Mouse (Mus musculus) ES-E14 (cell line): Measurements from ENCODE around the gene Wt1. TPM values are rescaled to one million over a fixed set of nuclear protein-coding genes. Genes with fewer than 3 reads are reported as not detected.

ENCODE experiments used
- DNase-seq: peaks from one replicate; pipeline ENCODE4 v3.0.0-alpha.2; 2013; ENCODE audit warnings: low read depth, low spot score
- H3K27ac ChIP-seq: 2 replicates; pipeline ENCODE4 v1.5.1; 2012; ENCODE audit warnings: low read depth, mild to moderate bottlenecking, low read length, moderate library complexity, mixed read lengths; ENCODE audit not compliant: poor library complexity, insufficient read depth, severe bottlenecking
- H3K36me3 ChIP-seq: 2 replicates; pipeline ENCODE4 v1.6.1; 2012; ENCODE audit warnings: mild to moderate bottlenecking, low read length, moderate library complexity, mixed read lengths; ENCODE audit not compliant: control insufficient read depth, poor library complexity, insufficient read depth, severe bottlenecking
- H3K4me1 ChIP-seq, 2 experiments: fragments of 150-350 bp in 1 of 2; sonication (generic) in 1 of 2; 2 replicates each; pipeline ENCODE4 v1.6.1; 2012; ENCODE audit warnings: low read length in 2 of 2, mild to moderate bottlenecking in 1 of 2, mixed read lengths in 1 of 2; ENCODE audit not compliant: control insufficient read depth in 2 of 2, insufficient read depth in 2 of 2, poor library complexity in 1 of 2
- H3K4me3 ChIP-seq, 2 experiments: fragments of 150-350 bp in 1 of 2; sonication (generic) in 1 of 2; 2 replicates each; pipeline ENCODE4 v1.5.1; 2012; ENCODE audit warnings: low read length in 2 of 2, low read depth in 1 of 2, mild to moderate bottlenecking in 1 of 2, mixed read lengths in 1 of 2; ENCODE audit not compliant: insufficient read depth in 1 of 2, poor library complexity in 1 of 2, severe bottlenecking in 1 of 2
- H3K9ac ChIP-seq: 2 replicates; pipeline ENCODE4 v1.6.1; 2012; ENCODE audit warnings: low read depth, mild to moderate bottlenecking, low read length, mixed read lengths; ENCODE audit not compliant: poor library complexity, insufficient read depth, severe bottlenecking
- H3K9me3 ChIP-seq: fragments of 150-350 bp; sonication (generic); 2 replicates; pipeline ENCODE4 v1.6.1; 2012; ENCODE audit warnings: low read depth, mild to moderate bottlenecking, low read length; ENCODE audit not compliant: control insufficient read depth, insufficient read depth
- CHD2 ChIP-seq: IDR thresholded peaks from 2 replicates; pipeline ENCODE4 v1.6.1; 2014; ENCODE audit warnings: mild to moderate bottlenecking, low read depth, low read length, inconsistent platforms
- HCFC1 ChIP-seq: IDR thresholded peaks from 2 replicates; pipeline ENCODE4 v1.6.1; 2012; ENCODE audit warnings: low read length, inconsistent platforms, borderline replicate concordance; ENCODE audit not compliant: insufficient read depth
- MAFK ChIP-seq: IDR thresholded peaks from 2 replicates; pipeline ENCODE4 v1.6.1; 2014; ENCODE audit warnings: mild to moderate bottlenecking, low read depth, low read length, inconsistent platforms; ENCODE audit not compliant: insufficient read depth
- ZC3H11A ChIP-seq: IDR thresholded peaks from 2 replicates; pipeline ENCODE4 v1.6.1; 2012; ENCODE audit warnings: low read depth, mild to moderate bottlenecking, inconsistent platforms, low read length, borderline replicate concordance
- ZNF384 ChIP-seq: IDR thresholded peaks from 2 replicates; pipeline ENCODE4 v1.6.1; 2012; ENCODE audit warnings: low read depth, low read length, inconsistent platforms
- in situ Hi-C, 2 experiments: fragments of 600-800 bp; cut with MboI; formaldehyde crosslinking; loops; one replicate each; pipeline ENCODE4 v1.15.1; 2025; ENCODE audit warnings: low sequenced_read_pairs in 2 of 2, inconsistent platforms in 1 of 2; ENCODE audit not compliant: unreplicated experiment in 2 of 2
- total RNA-seq: library from RNA; depleted of rRNA; stranded (reverse); fragments of 300-350 nt; gene quantifications from 2 replicates; pipeline ENCODE4 v1.2.3, GENCODE M21; 2012

Wt1 gene
- total RNA-seq, 1 experiment = 5.2 TPM

DNA sequence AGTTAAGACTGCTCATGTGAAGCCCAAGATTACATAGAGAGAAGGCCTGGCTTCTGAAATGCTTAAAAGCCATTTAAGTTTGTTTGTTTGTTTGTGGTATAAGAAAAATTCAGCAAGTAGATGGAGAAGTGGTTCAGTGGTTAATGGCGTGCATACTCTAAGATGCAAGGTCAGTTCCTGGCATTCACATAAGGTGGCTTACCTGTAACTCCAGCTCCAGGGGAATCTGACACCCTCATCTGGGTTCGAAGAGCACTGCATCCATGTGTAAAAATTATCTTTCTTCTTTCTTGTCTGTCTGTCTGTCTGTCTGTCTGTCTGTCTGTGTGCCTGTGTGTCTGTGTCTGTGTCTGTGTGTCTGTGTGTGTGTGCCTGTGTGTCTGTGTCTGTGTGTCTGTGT lies 34.6 kb upstream of the Wt1 start, which contains the start of gene Gm11060:
Gene Gm11060 (plus strand): TSS at position 301 of the 400 bp plus-strand sequence.
- no peaks in the 10 kb centered on the region for H3K36me3 ChIP-seq
- H3K9ac ChIP-seq = no peak within 1 kb of the TSS
- in situ Hi-C loops = no loop called here
- no peak for TF ChIP-seq ZNF384
- no peak for TF ChIP-seq HCFC1
- no peak for TF ChIP-seq MAFK
- TF ChIP-seq ZC3H11A = no peak
- no peak for TF ChIP-seq CHD2
- no peaks in the 10 kb centered on the region for H3K4me1 ChIP-seq
- no peak within 1 kb of the TSS for H3K27ac ChIP-seq
- no peak within 1 kb of the TSS for H3K4me3 ChIP-seq
- DNase-seq = no peak
- no peaks in the 10 kb centered on the region for H3K9me3 ChIP-seq

DNA sequence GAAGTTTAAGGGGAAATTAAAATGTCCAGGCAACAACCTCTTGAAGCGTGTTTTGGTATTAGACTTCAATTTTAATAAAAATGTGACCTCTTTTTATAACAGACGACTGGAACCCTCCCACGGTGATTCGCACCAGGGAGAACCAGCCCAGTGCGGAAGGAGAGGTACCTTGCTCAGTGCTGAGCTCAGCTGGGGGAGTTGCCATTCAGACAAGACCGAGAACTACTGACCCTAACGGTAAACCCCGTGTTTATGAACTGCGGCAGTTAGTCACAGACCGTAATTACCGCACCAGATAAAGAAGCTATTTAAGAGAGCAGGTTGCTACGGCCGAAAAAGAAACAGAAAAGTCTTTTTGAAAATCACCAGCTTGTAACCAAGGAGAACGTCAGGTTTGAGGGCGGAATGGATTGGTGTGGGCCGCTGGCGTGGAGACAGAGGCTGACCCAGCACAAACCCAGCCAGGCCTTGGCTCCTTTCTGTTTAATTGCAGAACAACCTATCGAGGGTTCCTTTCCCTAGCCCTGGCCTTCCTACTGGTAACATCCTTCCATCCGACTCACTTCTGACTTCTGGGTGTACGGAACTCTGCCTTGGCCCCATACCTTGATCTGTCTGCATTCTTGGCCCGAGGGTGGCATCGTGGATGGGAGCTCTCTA lies 28.9 kb upstream of the Wt1 start:
- TF ChIP-seq CHD2 = no peak
- no peak for TF ChIP-seq HCFC1
- TF ChIP-seq ZC3H11A = no peak
- no peak for TF ChIP-seq ZNF384
- no peak for TF ChIP-seq MAFK
- no peak for DNase-seq
- Histone ChIP-seq H3K4me3 (peak overlapping the region in 1 of 2 experiments; percentile 54; a peak in 1 of 4 replicates), H3K9ac (no peak overlapping the region), H3K9me3 (no peaks in the 10 kb centered on the region), H3K4me1 (peaks cover 0 to 3% of the 10 kb centered on the region in 2 experiments; a peak in 2 of 4 replicates), H3K36me3 (no peaks in the 10 kb centered on the region), H3K27ac (no peak overlapping the region)
- in situ Hi-C loops = no loop called here

DNA sequence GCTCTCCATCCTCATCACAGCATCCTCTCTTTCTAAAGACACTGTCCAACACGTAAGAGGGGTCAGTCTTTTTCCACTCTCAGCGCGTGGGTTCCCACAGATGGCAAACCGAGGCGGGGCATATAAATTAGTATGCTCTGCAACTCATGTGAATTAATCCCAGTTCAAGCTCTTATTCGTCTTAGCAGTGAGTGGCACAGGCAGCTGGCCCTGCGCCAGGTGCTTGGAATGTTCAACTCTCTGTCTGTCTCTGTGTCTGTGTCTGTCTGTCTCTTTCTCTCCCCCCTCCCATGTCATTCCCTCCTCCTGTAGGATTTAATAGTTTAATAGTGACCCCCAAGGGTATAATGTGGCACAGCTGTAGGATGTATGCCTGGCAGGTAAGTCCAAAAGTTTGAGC lies 26.9 kb upstream of the Wt1 start:
- H3K9ac ChIP-seq = no peak overlapping the region
- H3K27ac ChIP-seq = no peak overlapping the region

DNA sequence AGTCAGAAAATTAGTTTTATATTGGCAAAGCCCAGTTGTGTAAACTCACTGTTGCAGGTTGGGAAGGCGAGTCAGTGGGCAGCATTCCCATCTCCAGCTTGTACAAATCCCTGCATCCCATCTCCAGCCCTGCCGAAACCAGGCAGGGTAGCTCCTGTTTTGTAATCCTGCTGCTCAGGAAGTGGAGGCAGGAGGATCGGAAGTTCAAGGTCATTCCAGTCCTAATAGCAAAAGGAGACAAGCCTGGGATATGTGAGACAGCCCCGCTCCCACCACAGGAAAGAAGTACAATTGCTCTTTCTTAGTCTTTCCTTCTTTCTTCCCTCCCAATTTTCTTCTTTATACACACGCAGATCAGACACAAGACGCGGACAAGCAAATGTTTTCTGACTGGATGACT lies 25.8 kb upstream of the Wt1 start:
- TF ChIP-seq HCFC1 (no peak), CHD2 (no peak), MAFK (no peak)
- H3K9ac ChIP-seq = no peak overlapping the region

More for the DNA sequence above, 26.9 kb upstream of the Wt1 start:
- no peaks in the 10 kb centered on the region for H3K36me3 ChIP-seq
- TF ChIP-seq HCFC1 = no peak
- TF ChIP-seq CHD2 = no peak
- no peak for TF ChIP-seq MAFK
- TF ChIP-seq ZNF384 = no peak
- TF ChIP-seq ZC3H11A = no peak
- in situ Hi-C loops = no loop called here
- no peak for DNase-seq
- H3K4me3 ChIP-seq = no peak overlapping the region
- H3K4me1 ChIP-seq = peaks cover 0 to 3% of the 10 kb centered on the region in 2 experiments; a peak in 2 of 4 replicates
- no peaks in the 10 kb centered on the region for H3K9me3 ChIP-seq

DNA sequence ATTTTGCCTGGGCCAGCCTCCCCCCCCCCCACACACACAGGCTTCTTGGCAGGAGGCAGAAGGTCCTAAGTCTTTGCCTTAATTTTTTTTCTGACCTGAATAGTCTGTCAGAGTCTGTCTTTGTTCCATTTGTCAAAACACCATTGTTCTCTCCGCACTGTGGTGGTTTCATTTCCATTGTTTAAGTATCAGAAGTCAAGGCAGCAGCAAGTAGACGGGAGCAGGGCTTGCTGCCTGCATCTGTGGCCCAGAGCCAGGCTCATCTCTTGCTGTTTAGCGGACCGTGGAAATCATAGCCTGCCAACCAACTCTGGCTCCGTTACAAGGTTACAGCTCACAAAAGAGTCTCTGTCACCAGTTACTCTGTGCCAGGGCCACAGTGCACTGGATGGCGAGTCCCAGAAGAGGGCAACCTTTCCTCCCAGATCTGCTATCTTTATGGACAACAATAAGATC lies 17.6 kb upstream of the Wt1 start:
- H3K27ac ChIP-seq = no peak overlapping the region
- no peak overlapping the region for H3K9ac ChIP-seq
- H3K4me3 ChIP-seq = no peak overlapping the region
- no peaks in the 10 kb centered on the region for H3K36me3 ChIP-seq
- TF ChIP-seq MAFK = no peak
- TF ChIP-seq ZNF384 = peak; percentile 70
- DNase-seq = no peak
- no peaks in the 10 kb centered on the region for H3K9me3 ChIP-seq
- in situ Hi-C loops = no loop called here
- peaks cover 7 to 10% of the 10 kb centered on the region in 2 experiments; a peak in 3 of 4 replicates for H3K4me1 ChIP-seq

More for the DNA sequence above, 25.8 kb upstream of the Wt1 start:
- Histone ChIP-seq H3K27ac (no peak overlapping the region; the same call in 1 of the 2 replicates), H3K4me3 (no peak overlapping the region), H3K9me3 (no peaks in the 10 kb centered on the region), H3K4me1 (peaks cover 0 to 3% of the 10 kb centered on the region in 2 experiments; a peak in 2 of 4 replicates), H3K36me3 (no peaks in the 10 kb centered on the region)
- in situ Hi-C loops = no loop called here
- no peak for DNase-seq
